Mouse (Mus musculus): ENCODE measurements around the gene Tmcc3. TPM values are rescaled to one million over a fixed set of nuclear protein-coding genes. Genes with fewer than 3 reads are reported as not detected.

Gene Tmcc3
- polyA plus RNA-seq, 1 experiment from 2014 or later: 14.3 TPM

- Histone ChIP-seq H3K9me3 (ENCODE audit: low read length) (no peaks in the 10 kb centered on the region), H3K4me3 (ENCODE audit: low read depth, low read length) (no peak overlapping the region), H3K27ac (ENCODE audit: low read length) (no peak overlapping the region), H3K27me3 (replicated peaks; ENCODE audit: insufficient read depth, low read length) (no peaks in the 10 kb centered on the region), H3K4me1 (ENCODE audit: insufficient read depth, low read depth, low read length) (no peaks in the 10 kb centered on the region), H3K9ac (replicated peaks; ENCODE audit: low read depth) (no peak overlapping the region), H3K4me2 (replicated peaks; ENCODE audit: low read depth, low read length) (no peak overlapping the region), H3K36me3 (ENCODE audit: insufficient read depth, low read length) (no peaks in the 10 kb centered on the region)
- ATAC-seq (no peak), DNase-seq (ENCODE audit: low spot score) (no peak)
- 69% methylated on average over 17 of the region's 17 CpGs for WGBS
- no peak for TF ChIP-seq CTCF (IDR thresholded peaks at IDR 0.05)
Measured at GRCm38 (mm10) chr10:94341501-94341900, 29.8 kb downstream of the Tmcc3 start.

GRCm38 (mm10) chr10:94342256-94342655 lies 30.5 kb downstream of the Tmcc3 start:
- Histone ChIP-seq H3K4me2 (replicated peaks; ENCODE audit: low read depth, low read length) (no peak overlapping the region), H3K36me3 (ENCODE audit: insufficient read depth, low read length) (no peaks in the 10 kb centered on the region), H3K9me3 (ENCODE audit: low read length) (no peaks in the 10 kb centered on the region), H3K27me3 (replicated peaks; ENCODE audit: insufficient read depth, low read length) (no peaks in the 10 kb centered on the region), H3K4me1 (ENCODE audit: insufficient read depth, low read depth, low read length) (no peaks in the 10 kb centered on the region), H3K27ac (ENCODE audit: low read length) (no peak overlapping the region), H3K9ac (replicated peaks; ENCODE audit: low read depth) (no peak overlapping the region), H3K4me3 (ENCODE audit: low read depth, low read length) (no peak overlapping the region)
- TF ChIP-seq CTCF (IDR thresholded peaks at IDR 0.05) (no peak), EP300 (IDR thresholded peaks at IDR 0.05) (no peak)
- WGBS: 66% methylated on average over 7 of the region's 7 CpGs
- ATAC-seq: no peak
- DNase-seq (ENCODE audit: low spot score): no peak

GRCm38 (mm10) chr10:94343581-94343980 lies 31.8 kb downstream of the Tmcc3 start:
- ATAC-seq: no peak
- H3K9me3 ChIP-seq (ENCODE audit: low read length): no peaks in the 10 kb centered on the region
- 72% methylated on average over 7 of the region's 7 CpGs for WGBS
- H3K9ac ChIP-seq (replicated peaks; ENCODE audit: low read depth): no peak overlapping the region
- DNase-seq (ENCODE audit: low spot score): no peak
- no peak overlapping the region for H3K4me3 ChIP-seq (ENCODE audit: low read depth, low read length)
- no peak for TF ChIP-seq CTCF (IDR thresholded peaks at IDR 0.05)
- TF ChIP-seq EP300 (IDR thresholded peaks at IDR 0.05): no peak
- no peaks in the 10 kb centered on the region for H3K4me1 ChIP-seq (ENCODE audit: insufficient read depth, low read depth, low read length)
- H3K4me2 ChIP-seq (replicated peaks; ENCODE audit: low read depth, low read length): no peak overlapping the region
- no peaks in the 10 kb centered on the region for H3K27me3 ChIP-seq (replicated peaks; ENCODE audit: insufficient read depth, low read length)
- H3K36me3 ChIP-seq (ENCODE audit: insufficient read depth, low read length): no peaks in the 10 kb centered on the region
- no peak overlapping the region for H3K27ac ChIP-seq (ENCODE audit: low read length)

GRCm38 (mm10) chr10:94344631-94345417 lies 33.1 kb downstream of the Tmcc3 start:
- 48% methylated on average over 22 of the region's 22 CpGs for WGBS
- H3K9ac ChIP-seq (replicated peaks; ENCODE audit: low read depth): no peak overlapping the region
- no peak overlapping the region for H3K4me2 ChIP-seq (replicated peaks; ENCODE audit: low read depth, low read length)
- peak; percentile 29 for DNase-seq (ENCODE audit: low spot score)
- H3K9me3 ChIP-seq (ENCODE audit: low read length): no peaks in the 10 kb centered on the region
- TF ChIP-seq EP300 (IDR thresholded peaks at IDR 0.05) (no peak), CTCF (IDR thresholded peaks at IDR 0.05) (no peak)
- H3K27ac ChIP-seq (ENCODE audit: low read length): no peak overlapping the region
- H3K4me1 ChIP-seq (ENCODE audit: insufficient read depth, low read depth, low read length): no peaks in the 10 kb centered on the region
- ATAC-seq: peak; percentile 44
- H3K4me3 ChIP-seq (ENCODE audit: low read depth, low read length): no peak overlapping the region
- no peaks in the 10 kb centered on the region for H3K36me3 ChIP-seq (ENCODE audit: insufficient read depth, low read length)
- H3K27me3 ChIP-seq (replicated peaks; ENCODE audit: insufficient read depth, low read length): no peaks in the 10 kb centered on the region

GRCm38 (mm10) chr10:94345509-94346252 lies 33.9 kb downstream of the Tmcc3 start:
- Histone ChIP-seq H3K4me3 (ENCODE audit: low read depth, low read length) (no peak overlapping the region), H3K27me3 (replicated peaks; ENCODE audit: insufficient read depth, low read length) (no peaks in the 10 kb centered on the region), H3K9ac (replicated peaks; ENCODE audit: low read depth) (no peak overlapping the region), H3K36me3 (ENCODE audit: insufficient read depth, low read length) (no peaks in the 10 kb centered on the region), H3K4me1 (ENCODE audit: insufficient read depth, low read depth, low read length) (peaks cover 3% of the 10 kb centered on the region; the same call in 1 of the 2 replicates), H3K4me2 (replicated peaks; ENCODE audit: low read depth, low read length) (no peak overlapping the region), H3K9me3 (ENCODE audit: low read length) (no peaks in the 10 kb centered on the region), H3K27ac (ENCODE audit: low read length) (no peak overlapping the region)
- DNase-seq (ENCODE audit: low spot score): no peak
- no peak for ATAC-seq
- TF ChIP-seq CTCF (IDR thresholded peaks at IDR 0.05) (no peak), EP300 (IDR thresholded peaks at IDR 0.05) (no peak)
- WGBS: 88% methylated on average over 7 of the region's 7 CpGs

- Histone ChIP-seq H3K9me3 (ENCODE audit: low read length) (no peaks in the 10 kb centered on the region), H3K36me3 (ENCODE audit: insufficient read depth, low read length) (no peaks in the 10 kb centered on the region), H3K9ac (replicated peaks; ENCODE audit: low read depth) (no peak overlapping the region), H3K4me3 (ENCODE audit: low read depth, low read length) (no peak overlapping the region), H3K27ac (ENCODE audit: low read length) (no peak overlapping the region), H3K4me1 (ENCODE audit: insufficient read depth, low read depth, low read length) (peaks cover 5% of the 10 kb centered on the region; the same call in 1 of the 2 replicates), H3K27me3 (replicated peaks; ENCODE audit: insufficient read depth, low read length) (no peaks in the 10 kb centered on the region), H3K4me2 (replicated peaks; ENCODE audit: low read depth, low read length) (no peak overlapping the region)
- no peak for ATAC-seq
- 95% methylated on average over 7 of the region's 7 CpGs for WGBS
- TF ChIP-seq EP300 (IDR thresholded peaks at IDR 0.05) (no peak), CTCF (IDR thresholded peaks at IDR 0.05) (no peak)
- DNase-seq (ENCODE audit: low spot score): no peak
Measured at GRCm38 (mm10) chr10:94346596-94346995, 34.8 kb downstream of the Tmcc3 start.
